In the genomic region with DNA sequence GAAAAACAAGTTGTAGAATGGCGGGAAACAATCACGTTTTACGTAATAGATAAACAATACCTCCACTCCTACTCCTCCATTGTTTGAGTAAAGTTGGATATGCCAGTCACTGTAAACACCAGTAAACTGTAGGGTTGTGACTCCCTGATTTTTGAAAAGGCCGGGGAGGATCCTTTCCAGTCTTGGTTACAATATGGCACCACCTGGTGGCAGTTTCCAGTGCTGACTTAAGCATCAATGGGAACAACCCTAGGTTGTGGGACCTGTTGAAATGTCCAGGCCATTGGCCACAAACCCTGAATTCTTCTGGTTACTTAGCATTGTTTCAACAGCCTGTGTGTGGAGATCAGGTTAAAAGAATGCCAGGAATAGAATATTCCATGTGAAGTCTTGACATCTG, we compare ENCODE assay signal across 8 mouse cellular contexts. TPM values are rescaled to one million over a fixed set of nuclear protein-coding genes. Genes with fewer than 3 reads are reported as not detected.
DNase-seq lines count a peak whose midpoint lies in the region; ATAC-seq and TF ChIP-seq lines count a peak whose summit lies in the region.

No protein-coding gene starts in this region.

- TF ChIP-seq CTCF in forebrain, postnatal 0 days (IDR thresholded peaks at IDR 0.05; ENCODE audit: low read depth): peak; percentile 80
- TF ChIP-seq CTCF in layer of hippocampus, adult 2 months (conservative IDR thresholded peaks at IDR 0.05): peak; percentile 90

- no peaks in the 10 kb centered on the region for H3K36me3 ChIP-seq in forebrain, embryonic 15.5 days
- no peaks in the 10 kb centered on the region for H3K36me3 ChIP-seq in forebrain, embryonic 13.5 days (ENCODE audit: poor library complexity, severe bottlenecking)
- no peaks in the 10 kb centered on the region for H3K36me3 ChIP-seq in forebrain, postnatal 0 days (ENCODE audit: insufficient read depth)

- no peak overlapping the region for H3K27ac ChIP-seq in forebrain, embryonic 15.5 days (replicated peaks)
- no peak overlapping the region for H3K27ac ChIP-seq in forebrain, embryonic 13.5 days
- no peak overlapping the region for H3K27ac ChIP-seq in forebrain, postnatal 0 days (ENCODE audit: low read depth, low read length)
- H3K27ac ChIP-seq in layer of hippocampus, adult 2 months: no peak overlapping the region

- H3K4me3 ChIP-seq in forebrain, embryonic 15.5 days: no peak overlapping the region
- H3K4me3 ChIP-seq in forebrain, embryonic 13.5 days: no peak overlapping the region
- no peak overlapping the region for H3K4me3 ChIP-seq in forebrain, postnatal 0 days (ENCODE audit: low read depth, low read length)
- no peak overlapping the region for H3K4me3 ChIP-seq in layer of hippocampus, adult 2 months

- H3K9ac ChIP-seq in forebrain, embryonic 15.5 days (replicated peaks): no peak overlapping the region
- no peak overlapping the region for H3K9ac ChIP-seq in forebrain, embryonic 13.5 days
- no peak overlapping the region for H3K9ac ChIP-seq in forebrain, postnatal 0 days

- H3K4me2 ChIP-seq in forebrain, embryonic 15.5 days (replicated peaks): no peak overlapping the region
- H3K4me2 ChIP-seq in forebrain, embryonic 13.5 days: no peak overlapping the region
- no peak overlapping the region for H3K4me2 ChIP-seq in forebrain, postnatal 0 days (ENCODE audit: low read depth)

- H3K4me1 ChIP-seq in forebrain, embryonic 15.5 days: no peaks in the 10 kb centered on the region
- H3K4me1 ChIP-seq in forebrain, embryonic 13.5 days: no peaks in the 10 kb centered on the region
- no peaks in the 10 kb centered on the region for H3K4me1 ChIP-seq in forebrain, postnatal 0 days (ENCODE audit: insufficient read depth)

- no peaks in the 10 kb centered on the region for H3K27me3 ChIP-seq in forebrain, embryonic 15.5 days
- H3K27me3 ChIP-seq in forebrain, embryonic 13.5 days: no peaks in the 10 kb centered on the region
- H3K27me3 ChIP-seq in forebrain, postnatal 0 days (ENCODE audit: insufficient read depth, low read length): no peaks in the 10 kb centered on the region

- peak; percentile 11 to 24 for DNase-seq in urinary bladder, postnatal 36 days (ENCODE audit: low spot score in 2 of 2)
- DNase-seq in urinary bladder, postnatal 4 days (ENCODE audit: low spot score in 2 of 2): no peak
- DNase-seq in forebrain, postnatal 0 days: peak; percentile 71
- DNase-seq in layer of hippocampus, adult 2 months (ENCODE audit: low spot score in 2 of 2): peak; percentile 30 to 64
- no peak for DNase-seq in spleen, postnatal 36 days (ENCODE audit: low spot score in 2 of 2)

- 60% methylated on average over 4 of the region's 4 CpGs for whole genome bisulfite sequencing in forebrain, embryonic 15.5 days
- 60% methylated on average over 4 of the region's 4 CpGs for WGBS in forebrain, embryonic 13.5 days
- WGBS in forebrain, postnatal 0 days: 55% methylated on average over 4 of the region's 4 CpGs

- 0 out of 2 replicates have a peak, but pooled peaks have one; percentile 29 for ATAC-seq in forebrain, embryonic 15.5 days (replicated peaks)
- ATAC-seq in forebrain, embryonic 13.5 days: no peak
- ATAC-seq in forebrain, postnatal 0 days: peak; percentile 69
- ATAC-seq in megakaryocyte progenitor cell, adult 5-6 weeks (replicated peaks; ENCODE audit: poor library complexity): peak; percentile 66

- no peaks in the 10 kb centered on the region for H3K9me3 ChIP-seq in forebrain, embryonic 15.5 days
- no peaks in the 10 kb centered on the region for H3K9me3 ChIP-seq in forebrain, embryonic 13.5 days (replicated peaks)
- no peaks in the 10 kb centered on the region for H3K9me3 ChIP-seq in forebrain, postnatal 0 days (ENCODE audit: low read length)

RNA-seq across cellular contexts. Expression of a gene that starts 43.5 kb away (rescaled TPM):
- polyA plus RNA-seq in forebrain, embryonic 15.5 days (2015; fragmentation: Nextera tagmentation; extraction: Ambion mirVana): 6.0 and 7.1 TPM in 2 replicates
- polyA plus RNA-seq in forebrain, embryonic 13.5 days (2015; fragmentation: Nextera tagmentation; extraction: Ambion mirVana): 7.5 and 8.4 TPM in 2 replicates
- total RNA-seq in forebrain, postnatal 0 days (2014; rRNA removed): 11.8 and 12.0 TPM in 2 replicates
- 1.5 and 1.9 TPM in 2 replicates for polyA plus RNA-seq in forebrain, postnatal 0 days (2015; fragmentation: Nextera tagmentation; extraction: Ambion mirVana)
- 10 to 100 TPM; 13.6 to 13.7 TPM for total RNA-seq in layer of hippocampus, adult 2 months (2021)
- 14.5 and 15.8 TPM in 2 replicates for total RNA-seq in megakaryocyte progenitor cell, adult 5-6 weeks (2015)
- total RNA-seq in megakaryocyte progenitor cell, adult 5-6 weeks (2017): 35.0 and 45.5 TPM in 2 replicates

Comparison
In these comparisons a context has a peak if more than half of its experiments do, and no peak if none do; other contexts are left out.
1. DNase-seq: peak in urinary bladder, postnatal 36 days (2 of 2), forebrain, postnatal 0 days (single experiment) and layer of hippocampus, adult 2 months (2 of 2); none in urinary bladder, postnatal 4 days (0 of 2) and spleen, postnatal 36 days (0 of 2).